Mouse (Mus musculus): ENCODE results near the gene B230217C12Rik.

DNA sequence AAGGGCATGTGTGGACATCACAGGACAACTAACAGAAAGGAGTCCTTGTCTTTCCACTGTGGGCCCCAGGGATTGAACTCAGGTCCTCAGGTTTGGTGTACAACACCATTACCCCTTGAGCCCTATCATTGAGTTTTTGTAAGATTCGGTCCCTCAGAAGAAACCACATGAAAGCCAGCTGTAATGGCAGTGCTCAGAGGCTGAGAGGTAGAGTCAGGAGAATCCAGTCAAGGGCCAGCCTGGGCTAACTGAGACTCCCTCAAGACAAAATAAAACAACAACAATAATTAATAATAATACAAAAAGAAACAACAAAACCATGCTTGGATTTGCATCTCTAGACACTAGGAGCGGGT is 467 bp upstream of the B230217C12Rik start:
- TF ChIP-seq CTCF (IDR thresholded peaks at IDR 0.05; ENCODE audit: low read depth) (no peak), EP300 (IDR thresholded peaks at IDR 0.05; ENCODE audit: low read depth) (no peak)
